Mouse (Mus musculus): ENCODE data around the gene Ppfia3.
A peak's percentile ranks its signal among the peaks of the same experiment; 100 is the strongest.
"Not testable (repeated sequence)": the region's sequence is repeated elsewhere in the genome, so short reads cannot be mapped to it uniquely, and the experiment has no call there.

Gene Ppfia3

GRCm38 (mm10) chr7:45366652-45367019 lies at the start of gene Ppfia3:
Gene Ppfia3, minus strand, starts transcription at chr7:45367019.
- DNase-seq = no peak

- DNase-seq = peak; percentile 22 to 54
Observed at GRCm38 (mm10) chr7:45415636-45416035, 48.8 kb upstream of the Ppfia3 start.

DNA sequence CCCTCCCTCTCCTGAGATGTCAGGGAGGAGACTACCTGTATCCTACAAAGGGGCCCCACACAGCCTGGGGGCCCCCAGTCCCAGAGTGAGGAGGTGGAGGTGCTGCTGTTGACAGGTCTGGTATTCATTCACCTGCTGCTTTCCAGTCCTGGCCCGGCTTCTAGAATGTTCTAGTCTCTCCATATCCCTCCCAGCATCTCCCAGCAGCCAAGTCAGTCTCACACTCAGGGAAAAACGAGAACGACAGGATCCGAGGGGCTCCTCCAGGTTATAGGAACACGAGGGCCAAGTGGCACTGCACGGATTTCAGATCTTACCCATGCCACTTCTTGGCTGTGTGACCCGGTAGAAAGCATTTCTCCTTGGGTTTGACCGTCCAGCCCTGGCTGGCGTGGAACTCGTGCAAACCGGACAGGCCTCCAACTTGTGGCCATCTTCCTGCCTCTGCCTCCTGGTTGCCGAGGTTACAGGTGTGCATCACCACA lies 48.0 kb upstream of the Ppfia3 start:
- DNase-seq = no peak

DNA sequence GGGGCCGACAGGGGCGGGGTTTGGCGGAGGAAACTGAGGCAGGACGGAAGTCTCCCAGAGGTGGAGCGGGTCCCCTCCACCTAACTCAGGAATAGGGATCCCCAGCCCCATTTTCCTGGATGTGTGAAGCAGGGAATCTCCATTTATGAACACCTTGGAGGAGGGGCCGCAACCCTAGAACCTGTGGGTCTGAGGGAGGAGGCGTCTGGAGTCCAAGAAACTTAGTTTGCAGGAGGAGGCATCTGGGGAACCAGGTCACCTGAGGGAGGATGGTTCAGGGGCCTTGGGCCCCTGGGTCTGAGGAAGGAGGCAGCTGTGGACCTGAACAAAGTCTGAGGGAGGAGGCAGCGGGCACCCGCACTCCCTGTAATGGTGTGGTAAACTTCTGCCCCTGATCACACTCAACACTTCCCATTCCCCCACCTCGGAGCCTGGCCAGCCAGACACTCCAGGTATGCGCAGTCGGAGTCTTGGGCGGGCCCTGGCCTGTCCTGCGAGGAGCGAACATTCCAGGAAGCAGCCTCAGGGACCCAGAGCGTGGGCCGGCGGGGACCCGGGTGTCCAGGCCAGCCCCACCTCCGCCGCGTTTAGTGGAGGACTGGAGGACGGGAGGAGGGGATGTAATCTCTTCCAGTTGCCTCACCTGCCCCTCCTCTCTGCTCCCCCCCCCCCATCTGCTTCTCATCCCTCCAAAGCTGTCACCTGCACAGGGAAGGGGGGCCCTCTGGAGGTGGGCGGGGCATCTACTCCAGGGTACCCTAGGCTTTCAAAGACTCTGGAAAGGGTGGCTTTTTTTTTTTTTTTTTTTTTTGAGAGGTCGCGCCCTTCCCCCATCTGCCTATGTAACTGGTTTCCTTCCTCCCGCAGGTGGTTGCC lies 47.3 kb upstream of the Ppfia3 start:
- DNase-seq = peak; percentile 53 to 78

DNA sequence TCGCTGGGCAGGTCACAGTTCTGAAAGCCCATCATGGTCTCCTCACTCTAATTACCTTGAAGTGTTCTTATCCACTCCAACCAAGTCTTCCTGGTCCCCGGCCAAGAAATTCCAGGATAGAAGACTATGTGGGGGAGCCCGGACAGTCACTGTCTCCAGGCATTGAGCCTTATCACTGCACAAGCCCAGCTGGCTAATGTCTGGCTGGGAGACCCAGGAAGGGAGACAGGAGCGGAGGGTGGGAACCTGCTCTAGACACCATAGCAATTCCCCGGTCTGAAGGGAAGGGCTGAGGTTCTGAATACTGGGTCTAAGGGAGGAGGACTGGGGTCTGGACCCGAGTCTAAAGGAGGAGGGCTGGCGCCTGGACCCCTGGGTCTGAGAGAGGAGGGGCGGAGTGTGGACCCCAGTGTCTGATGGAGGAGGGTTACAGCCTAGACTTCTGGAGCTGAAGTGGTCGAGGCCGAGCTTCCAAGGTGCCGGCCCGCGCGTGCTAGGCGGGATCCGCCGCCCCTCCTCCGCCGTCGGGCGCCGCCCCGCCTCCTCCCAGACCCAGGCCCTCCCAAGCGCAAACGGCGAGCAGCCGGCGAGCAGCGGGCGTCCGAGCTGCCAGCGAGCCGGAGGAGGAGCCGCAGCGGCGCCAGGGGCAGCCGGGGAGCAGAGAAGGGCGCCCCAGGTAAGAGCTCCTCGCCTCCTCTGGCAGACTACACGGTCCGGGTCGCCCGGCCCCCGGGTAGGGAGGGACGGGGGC lies 46.5 kb upstream of the Ppfia3 start, which contains the start of gene Ntf5:
Gene Ntf5 (plus strand): TSS at position 583 of the 751 bp plus-strand sequence.
- peak; percentile 54 to 68 for DNase-seq

GRCm38 (mm10) chr7:45412421-45412820 lies 45.6 kb upstream of the Ppfia3 start:
- no peak for DNase-seq

- DNase-seq = peak in 1 of 2 experiments; percentile 9
Observed at GRCm38 (mm10) chr7:45409497-45410163, 42.8 kb upstream of the Ppfia3 start.

GRCm38 (mm10) chr7:45408949-45409348 lies 42.1 kb upstream of the Ppfia3 start:
- peak in 1 of 2 experiments; percentile 16 for DNase-seq

DNA sequence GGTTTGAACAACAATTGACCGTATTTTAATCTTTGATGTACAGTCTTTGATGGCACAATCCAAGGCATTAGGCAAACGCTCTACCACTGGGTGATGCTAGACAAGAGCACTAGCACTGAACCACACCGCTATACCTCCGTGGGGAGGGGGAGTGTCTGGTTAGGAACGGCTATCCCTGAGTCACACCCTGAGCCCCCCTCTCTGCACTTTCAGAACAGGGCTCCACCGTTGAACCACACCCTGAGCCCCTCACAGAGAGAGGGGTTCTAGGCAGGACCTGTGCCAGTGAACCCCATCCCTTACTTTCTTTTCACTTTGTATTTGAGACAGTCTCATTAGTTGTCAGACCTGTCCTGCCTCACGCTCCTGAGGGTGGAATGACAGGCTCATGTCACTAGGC lies 41.5 kb upstream of the Ppfia3 start:
- peak in 1 of 2 experiments; percentile 3 for DNase-seq

GRCm38 (mm10) chr7:45407836-45408235 lies 41.0 kb upstream of the Ppfia3 start:
- DNase-seq = peak in 1 of 2 experiments; percentile 14

GRCm38 (mm10) chr7:45406157-45407156 lies 39.6 kb upstream of the Ppfia3 start:
- peak; percentile 30 to 42 for DNase-seq

DNA sequence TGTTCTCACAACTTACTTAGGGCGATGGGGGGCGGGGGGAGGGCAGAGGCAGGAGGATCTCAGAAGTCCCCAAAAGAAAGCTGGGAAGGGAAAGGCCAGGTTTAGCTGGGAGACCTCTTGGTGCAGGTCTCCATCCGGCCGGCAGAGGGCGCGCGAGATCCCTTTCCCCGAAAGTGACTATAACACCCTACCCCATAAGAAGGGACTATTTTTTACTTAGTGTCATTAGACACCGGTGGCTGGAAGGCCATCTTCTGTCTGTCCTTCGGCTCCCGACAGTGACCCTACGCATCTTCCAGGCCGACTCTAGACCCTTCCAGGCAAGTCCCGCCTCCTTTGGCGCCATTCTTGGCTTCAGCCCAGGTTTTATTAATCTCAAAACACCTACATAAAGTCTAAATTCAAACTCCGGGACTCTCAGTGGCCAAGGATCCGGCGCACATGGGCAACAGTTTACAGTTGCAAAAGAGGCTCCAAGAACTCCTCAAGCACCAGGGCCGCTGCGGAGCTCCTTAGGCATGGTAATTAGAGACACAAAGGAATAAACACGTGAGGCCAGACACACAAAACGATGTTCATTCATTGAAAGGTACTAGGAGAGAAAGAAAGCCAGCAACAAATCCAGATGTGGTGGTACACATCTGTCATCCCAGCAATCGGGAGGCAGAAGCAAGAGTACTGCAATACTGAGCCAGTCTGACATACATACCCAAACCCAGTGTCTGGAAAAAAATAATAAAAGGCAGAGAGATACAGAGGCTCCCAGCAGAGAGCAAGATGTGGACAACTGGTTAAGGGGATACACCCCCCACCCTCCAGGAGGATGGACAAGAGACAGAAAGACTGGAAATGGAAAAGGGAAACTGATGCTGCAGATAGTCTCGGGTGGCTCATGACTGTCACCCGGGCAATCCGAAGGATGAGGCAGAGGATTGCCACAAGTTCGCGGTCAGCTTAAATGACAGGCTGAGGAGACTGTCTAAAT lies 38.6 kb upstream of the Ppfia3 start, which contains the start of gene Kcna7:
Gene Kcna7 (plus strand): TSS at position 563 of the 985 bp plus-strand sequence.
- peak; percentile 71 to 83 for DNase-seq

- peak; percentile 48 to 77 for DNase-seq
Observed at GRCm38 (mm10) chr7:45403532-45404261, 36.9 kb upstream of the Ppfia3 start.

GRCm38 (mm10) chr7:45401521-45402085 lies 34.8 kb upstream of the Ppfia3 start:
- DNase-seq = peak in 1 of 2 experiments; percentile 11

DNA sequence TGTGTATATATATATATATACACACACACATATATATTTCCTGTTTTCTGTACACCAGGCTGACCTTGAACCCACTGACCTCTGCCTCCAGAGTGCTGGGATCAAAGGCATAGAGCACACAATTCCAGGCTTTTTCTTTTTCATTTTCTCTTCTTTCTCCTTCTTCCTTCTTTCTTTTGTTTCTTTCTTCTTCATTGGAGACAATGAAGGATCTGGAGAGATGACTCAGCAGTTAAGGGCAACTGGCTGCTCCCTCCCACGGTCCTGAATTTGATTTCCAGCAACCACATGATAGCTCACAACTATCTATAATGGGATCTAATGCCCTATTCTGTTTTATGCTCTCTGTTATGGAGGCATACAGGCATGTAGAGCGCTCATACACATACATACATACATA lies 30.0 kb upstream of the Ppfia3 start:
- peak in 1 of 2 experiments; percentile 1 for DNase-seq

GRCm38 (mm10) chr7:45396337-45396775 lies 29.5 kb upstream of the Ppfia3 start:
- DNase-seq = not testable (repeated sequence)

DNA sequence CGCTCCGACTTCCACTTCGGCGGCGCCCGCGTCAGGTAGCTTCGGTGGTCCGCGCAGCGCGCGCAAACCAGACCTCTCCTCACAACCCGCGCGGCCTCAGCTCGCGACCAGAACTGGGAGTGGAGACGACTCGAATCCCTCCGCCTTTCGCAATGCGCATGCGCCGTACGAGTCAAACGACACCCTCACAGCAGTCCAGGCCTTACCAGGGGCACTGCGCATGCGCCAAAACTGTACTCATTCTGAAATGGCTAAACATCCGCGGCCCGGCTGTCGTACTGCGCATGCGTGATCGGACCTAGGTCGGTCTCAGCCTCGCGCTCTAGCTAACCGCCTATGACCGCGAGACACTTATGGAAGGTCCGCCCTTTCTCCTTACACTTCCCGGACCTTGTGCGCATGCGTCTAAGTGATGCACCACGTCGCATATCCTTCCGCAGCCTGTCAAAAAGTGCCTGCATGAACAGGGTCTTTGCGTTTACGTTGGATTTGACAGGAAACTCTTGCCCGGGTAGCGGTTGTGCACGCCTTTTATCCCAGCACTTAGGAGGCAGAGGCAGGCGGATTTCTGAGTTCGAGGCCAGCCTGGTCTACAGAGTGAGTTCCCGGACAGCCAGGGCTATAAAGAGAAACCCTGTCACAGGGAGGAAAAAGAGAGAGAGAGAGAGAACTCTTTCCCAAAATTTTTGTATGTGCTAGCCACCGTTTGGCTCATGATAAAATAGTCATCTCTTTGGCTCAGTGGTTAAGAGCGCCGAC lies 28.9 kb upstream of the Ppfia3 start, which contains the start of gene Snrnp70:
Gene Snrnp70 (minus strand): TSS at position 165 of the 759 bp plus-strand sequence.
- peak; percentile 99 to 100 for DNase-seq

GRCm38 (mm10) chr7:45395129-45395541 lies 28.3 kb upstream of the Ppfia3 start:
- no peak for DNase-seq
